Mouse (Mus musculus): ENCODE data around the gene Hnrnpc. TPM values are rescaled to one million over a fixed set of nuclear protein-coding genes. Genes with fewer than 3 reads are reported as not detected.
"Not testable (repeated sequence)": the region's sequence is repeated elsewhere in the genome, so short reads cannot be mapped to it uniquely, and the experiment has no call there.

Hnrnpc gene
- total RNA-seq, 1 experiment from 2014 or later: 370 TPM

- no peak for ATAC-seq (replicated peaks; ENCODE audit: insufficient number of reproducible peaks, low FRiP score, low TSS enrichment, poor library complexity, severe bottlenecking)
These were observed 58.7 kb downstream of the Hnrnpc start for GRCm38 (mm10) chr14:52044901-52045678.

- no peak for ATAC-seq (replicated peaks; ENCODE audit: insufficient number of reproducible peaks, low FRiP score, low TSS enrichment, poor library complexity, severe bottlenecking)
These were observed 60.4 kb downstream of the Hnrnpc start for GRCm38 (mm10) chr14:52043446-52043845.

- not testable (repeated sequence) for ATAC-seq (replicated peaks; ENCODE audit: insufficient number of reproducible peaks, low FRiP score, low TSS enrichment, poor library complexity, severe bottlenecking)
These were observed 61.5 kb downstream of the Hnrnpc start, which contains the start of gene Olfr221 for GRCm38 (mm10) chr14:52042359-52042758. TSS of gene Olfr221 (minus strand) at chr14:52042459.

DNA sequence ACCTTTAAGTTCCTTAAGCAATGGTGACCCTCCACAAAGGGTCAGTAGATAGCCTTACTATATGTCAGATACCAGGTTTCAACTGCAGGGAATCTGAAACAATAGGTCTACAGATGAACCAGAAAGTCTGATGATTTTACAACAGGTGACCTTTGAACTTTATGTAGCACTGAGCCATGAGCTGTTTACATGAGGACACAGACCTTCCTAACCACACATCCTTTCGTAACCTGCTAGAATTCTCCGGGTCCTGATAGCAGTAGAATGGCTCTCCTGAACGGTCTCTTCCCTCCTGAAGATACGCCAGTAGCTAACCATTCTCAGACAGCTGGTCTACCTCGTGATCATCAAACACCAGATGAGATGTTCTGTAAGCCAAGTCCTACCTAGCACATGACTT, 64.5 kb downstream of the Hnrnpc start:
- no peak for ATAC-seq (replicated peaks; ENCODE audit: insufficient number of reproducible peaks, low FRiP score, low TSS enrichment, poor library complexity, severe bottlenecking)

GRCm38 (mm10) chr14:52035926-52036325, 67.9 kb downstream of the Hnrnpc start:
- ATAC-seq (replicated peaks; ENCODE audit: insufficient number of reproducible peaks, low FRiP score, low TSS enrichment, poor library complexity, severe bottlenecking): no peak

DNA sequence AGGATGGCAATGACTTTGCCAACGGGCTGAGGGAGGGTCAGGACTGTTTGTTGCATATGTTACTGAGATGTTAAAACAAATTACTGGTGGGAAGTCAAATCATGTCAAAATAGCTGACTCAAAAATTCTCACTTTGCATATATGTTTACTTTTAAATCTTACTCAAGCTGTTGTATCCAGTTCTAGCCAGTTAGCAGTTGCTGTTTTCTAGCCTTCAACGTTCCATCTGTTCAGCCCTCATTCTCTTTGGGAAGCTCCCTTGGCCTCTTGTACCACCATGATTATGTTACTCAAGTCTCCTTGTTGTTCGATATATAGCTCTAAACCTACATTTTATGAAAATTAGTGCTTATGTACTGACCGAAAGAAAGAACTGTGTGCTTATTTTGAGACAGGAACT, 77.5 kb downstream of the Hnrnpc start:
- ATAC-seq (replicated peaks; ENCODE audit: insufficient number of reproducible peaks, low FRiP score, low TSS enrichment, poor library complexity, severe bottlenecking): no peak

GRCm38 (mm10) chr14:52024133-52024532, 79.7 kb downstream of the Hnrnpc start:
- no peak for ATAC-seq (replicated peaks; ENCODE audit: insufficient number of reproducible peaks, low FRiP score, low TSS enrichment, poor library complexity, severe bottlenecking)

Other genes with a start within 250 kb of the Hnrnpc start
- 16.1 to 24.4 TPM (median 21.4 TPM) in 3 replicates for gene Mettl17, start 219.2 kb downstream of the Hnrnpc start, total RNA-seq (2017)
- not detected in 3 replicates for gene Slc39a2, start 211.1 kb downstream of the Hnrnpc start, total RNA-seq (2017)
- 0.43 to 9.4 TPM (median 1.3 TPM) in 3 replicates for gene Ndrg2, start 189.9 kb downstream of the Hnrnpc start, total RNA-seq (2017)
- 2.5 TPM in 1 of 3 replicates, not detected in the others for gene Tppp2, start 185.6 kb downstream of the Hnrnpc start, total RNA-seq (2017)
- gene Rnase13, start 181.3 kb downstream of the Hnrnpc start, total RNA-seq (2017): not detected in 3 replicates
- 2.5 to 9.0 TPM (median 3.2 TPM) in 3 replicates for gene Arhgef40, start 119.3 kb downstream of the Hnrnpc start, total RNA-seq (2017)
- gene Tmem253, start 88.4 kb downstream of the Hnrnpc start, total RNA-seq (2017): 0.97 TPM in 1 of 3 replicates, not detected in the others
- gene Zfp219, start 83.3 kb downstream of the Hnrnpc start, total RNA-seq (2017): 7.1 to 11.0 TPM (median 8.5 TPM) in 3 replicates
- gene Olfr221, start 61.6 kb downstream of the Hnrnpc start, total RNA-seq (2017): not detected in 3 replicates
- 10.6 to 12.6 TPM (median 12.3 TPM) in 3 replicates for gene Rpgrip1, start 6.7 kb upstream of the Hnrnpc start, total RNA-seq (2017)
- gene Supt16, start 93.4 kb upstream of the Hnrnpc start, total RNA-seq (2017): 96.8 to 144 TPM (median 108 TPM) in 3 replicates
- gene Chd8, start 153.8 kb upstream of the Hnrnpc start, total RNA-seq (2017): 105 to 153 TPM (median 127 TPM) in 3 replicates
- 56.9 to 65.9 TPM (median 65.4 TPM) in 3 replicates for gene Tox4, start 175.1 kb upstream of the Hnrnpc start, total RNA-seq (2017)
- gene Rab2b, start 175.5 kb upstream of the Hnrnpc start, total RNA-seq (2017): 5.4 to 14.8 TPM (median 12.5 TPM) in 3 replicates
- gene Mettl3, start 201.1 kb upstream of the Hnrnpc start, total RNA-seq (2017): 31.5 to 70.4 TPM (median 65.5 TPM) in 3 replicates
- gene Sall2, start 224.7 kb upstream of the Hnrnpc start, total RNA-seq (2017): 0.39 to 0.48 TPM in 2 of 3 replicates, not detected in the other